Mouse (Mus musculus) testis, adult 2 months (tissue): ENCODE measurements at regions not wholly inside any gene's neighbourhood (a gene's known extent, or its start where the extent isn't known, plus 50 kb on each side); places are given as distances from the start of the nearest gene placed in this dataset.
A peak's percentile ranks its signal among the peaks of the same experiment; 100 is the strongest.

Experiments used
- H3K27ac ChIP-seq: fragments of 200-500 bp; 2 replicates; pipeline ENCODE4 v1.5.1; 2012; ENCODE audit warnings: low read depth, low read length; ENCODE audit not compliant: control insufficient read depth, insufficient read depth
- H3K27me3 ChIP-seq: fragments of 200-500 bp; 2 replicates; pipeline ENCODE4 v1.6.1; 2012; ENCODE audit warnings: mild to moderate bottlenecking, low read length, moderate library complexity; ENCODE audit not compliant: control insufficient read depth, insufficient read depth
- H3K36me3 ChIP-seq: fragments of 200-500 bp; 2 replicates; pipeline ENCODE4 v1.6.1; 2012; ENCODE audit warnings: mild to moderate bottlenecking, low read length; ENCODE audit not compliant: control insufficient read depth, insufficient read depth
- H3K4me1 ChIP-seq: fragments of 200-500 bp; 2 replicates; pipeline ENCODE4 v1.6.1; 2012; ENCODE audit warnings: low read length; ENCODE audit not compliant: control insufficient read depth, insufficient read depth
- H3K4me3 ChIP-seq: fragments of 200-500 bp; 2 replicates; pipeline ENCODE4 v1.5.1; 2012; ENCODE audit warnings: low read depth, mild to moderate bottlenecking, low read length, moderate library complexity, mixed read lengths; ENCODE audit not compliant: control insufficient read depth
- CTCF ChIP-seq: fragments of 200-500 bp; IDR thresholded peaks from 2 replicates; pipeline ENCODE4 v1.5.1; 2012; ENCODE audit warnings: low read depth, mild to moderate bottlenecking, inconsistent platforms, low read length, moderate library complexity; ENCODE audit not compliant: control insufficient read depth, insufficient read depth, insufficient replicate concordance
- POLR2A ChIP-seq: fragments of 200-500 bp; IDR thresholded peaks from 2 replicates; pipeline ENCODE4 v1.6.1; 2012; ENCODE audit warnings: low read depth, mild to moderate bottlenecking, inconsistent platforms, low read length, moderate library complexity; ENCODE audit not compliant: control insufficient read depth

DNA sequence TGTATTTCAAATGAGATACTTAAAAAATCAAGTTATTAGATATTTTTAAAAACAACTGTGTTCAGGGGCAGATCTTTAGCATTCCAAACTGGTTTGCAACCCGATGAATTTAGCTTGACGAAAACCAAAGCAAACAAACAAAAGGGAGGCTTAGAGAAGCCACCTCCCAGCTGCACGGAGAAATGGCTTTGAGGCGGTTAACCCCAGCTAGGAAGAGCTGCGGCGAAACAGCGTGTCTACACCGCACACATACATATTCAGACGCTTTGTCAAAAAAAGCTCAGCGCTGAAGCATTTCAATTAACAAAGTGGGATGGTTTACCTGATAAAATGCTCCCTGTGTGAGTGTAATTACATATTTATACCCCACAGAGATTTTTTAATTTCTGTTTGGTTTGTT is 123.0 kb upstream of the Ap5m1 start:
- no peaks in the 10 kb centered on the region for H3K4me1 ChIP-seq
- H3K36me3 ChIP-seq, result no peaks in the 10 kb centered on the region
- H3K27ac ChIP-seq, result no peak overlapping the region
- H3K4me3 ChIP-seq, result no peak overlapping the region
- TF ChIP-seq POLR2A (no peak), CTCF (no peak)
- no peaks in the 10 kb centered on the region for H3K27me3 ChIP-seq

GRCm38 (mm10) chr14:48930886-48931285 is 135.0 kb upstream of the Ap5m1 start:
- Histone ChIP-seq H3K27ac (no peak overlapping the region), H3K36me3 (no peaks in the 10 kb centered on the region), H3K27me3 (no peaks in the 10 kb centered on the region), H3K4me1 (no peaks in the 10 kb centered on the region; the same call in 1 of the 2 replicates), H3K4me3 (no peak overlapping the region)
- TF ChIP-seq POLR2A (no peak), CTCF (no peak)

DNA sequence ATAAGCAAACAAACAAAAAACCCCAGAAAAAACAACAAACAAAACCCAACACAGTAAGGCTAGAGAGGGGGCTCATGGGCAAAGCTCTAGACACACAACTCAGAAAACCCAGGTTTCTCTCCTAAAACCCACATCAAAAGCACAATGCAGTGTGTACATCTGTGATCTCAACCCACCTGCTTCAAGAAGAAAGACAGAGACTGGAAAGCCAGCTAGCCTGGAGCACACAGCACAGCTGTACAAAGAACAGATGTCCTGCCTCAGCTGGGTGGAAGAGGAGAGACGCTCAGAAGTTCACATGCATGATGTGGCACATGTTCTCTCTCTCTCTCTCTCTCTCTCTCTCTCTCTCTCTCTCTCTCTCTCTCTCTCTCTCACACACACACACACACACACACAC is 140.0 kb upstream of the Ap5m1 start:
- TF ChIP-seq CTCF, result no peak
- TF ChIP-seq POLR2A, result no peak
- Histone ChIP-seq H3K4me3 (no peak overlapping the region), H3K27ac (no peak overlapping the region), H3K4me1 (no peaks in the 10 kb centered on the region; the same call in 1 of the 2 replicates), H3K27me3 (no peaks in the 10 kb centered on the region), H3K36me3 (no peaks in the 10 kb centered on the region)

- no peaks in the 10 kb centered on the region for H3K36me3 ChIP-seq
- H3K27ac ChIP-seq, result no peak overlapping the region
- no peaks in the 10 kb centered on the region for H3K27me3 ChIP-seq
- H3K4me3 ChIP-seq, result no peak overlapping the region
- H3K4me1 ChIP-seq, result no peaks in the 10 kb centered on the region
- no peak for TF ChIP-seq POLR2A
- no peak for TF ChIP-seq CTCF
These were observed 156.5 kb upstream of the Ap5m1 start for GRCm38 (mm10) chr14:48909420-48909819.

GRCm38 (mm10) chr14:48907991-48908698 is 157.8 kb upstream of the Ap5m1 start:
- Histone ChIP-seq H3K4me3 (peak overlapping the region; percentile 48; the same call in 1 of the 2 replicates), H3K36me3 (no peaks in the 10 kb centered on the region)

DNA sequence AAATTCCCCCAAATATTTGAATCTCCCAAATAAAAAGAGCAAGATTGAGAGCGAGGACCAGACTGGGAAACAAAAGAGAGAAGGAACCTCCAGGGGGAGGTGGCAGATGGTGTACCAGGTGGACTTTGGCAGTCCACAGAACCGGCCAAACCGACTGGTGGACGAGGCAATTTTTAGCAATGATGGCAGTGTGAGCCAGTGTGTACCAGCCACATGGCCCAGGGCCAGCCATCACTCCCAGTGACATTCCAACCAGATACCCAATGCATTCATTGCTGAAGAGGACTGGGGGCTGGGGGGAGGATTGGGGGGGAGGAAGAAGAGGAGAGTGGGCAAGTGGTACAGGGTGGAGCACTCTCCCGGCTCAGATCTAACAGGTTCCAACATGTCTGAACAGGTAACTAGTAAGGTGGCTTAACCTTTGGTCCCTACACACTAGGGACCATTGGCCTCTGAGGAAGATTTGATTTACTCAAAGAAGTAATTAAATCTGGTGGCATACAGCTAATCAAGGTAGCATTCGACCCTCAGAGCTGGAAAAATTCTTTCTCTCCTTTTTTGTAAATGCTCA is 158.4 kb upstream of the Ap5m1 start:
- H3K27ac ChIP-seq, result no peak overlapping the region
- no peaks in the 10 kb centered on the region for H3K36me3 ChIP-seq
- no peaks in the 10 kb centered on the region for H3K27me3 ChIP-seq
- TF ChIP-seq CTCF (no peak), POLR2A (no peak)
- no peak overlapping the region for H3K4me3 ChIP-seq
- no peaks in the 10 kb centered on the region for H3K4me1 ChIP-seq

More at GRCm38 (mm10) chr14:48907991-48908698, 157.8 kb upstream of the Ap5m1 start:
- Histone ChIP-seq H3K27me3 (no peaks in the 10 kb centered on the region), H3K4me1 (no peaks in the 10 kb centered on the region), H3K27ac (no peak overlapping the region)
- no peak for TF ChIP-seq POLR2A
- no peak for TF ChIP-seq CTCF

GRCm38 (mm10) chr14:48906956-48907355 is 158.9 kb upstream of the Ap5m1 start:
- Histone ChIP-seq H3K4me3 (no peak overlapping the region), H3K4me1 (no peaks in the 10 kb centered on the region), H3K36me3 (no peaks in the 10 kb centered on the region), H3K27ac (no peak overlapping the region), H3K27me3 (no peaks in the 10 kb centered on the region)
- no peak for TF ChIP-seq POLR2A
- no peak for TF ChIP-seq CTCF

DNA sequence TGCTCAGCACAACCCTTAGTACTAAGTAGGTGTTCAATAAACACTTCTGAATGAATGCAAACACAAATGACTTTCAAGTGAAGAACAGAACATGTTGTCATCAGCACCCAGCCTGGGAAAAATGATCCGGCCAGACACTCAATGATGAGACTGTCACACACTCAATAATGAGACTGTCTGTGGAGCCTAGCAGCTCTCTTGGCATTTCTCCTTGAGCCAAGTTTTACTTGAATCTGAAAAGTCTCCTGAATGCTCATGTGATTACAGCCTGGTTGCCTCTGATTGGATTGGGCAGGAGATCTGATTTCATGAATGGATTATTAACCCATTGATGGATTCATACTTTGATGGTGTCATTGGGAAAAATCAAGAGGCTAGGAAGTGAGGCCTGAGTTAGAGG is 161.3 kb upstream of the Ap5m1 start:
- Histone ChIP-seq H3K4me3 (no peak overlapping the region), H3K36me3 (no peaks in the 10 kb centered on the region), H3K27ac (no peak overlapping the region), H3K4me1 (no peaks in the 10 kb centered on the region), H3K27me3 (no peaks in the 10 kb centered on the region)
- TF ChIP-seq POLR2A, result no peak
- TF ChIP-seq CTCF, result no peak
